Mouse (Mus musculus): ENCODE measurements around the gene Sdc4. TPM values are rescaled to one million over a fixed set of nuclear protein-coding genes. Genes with fewer than 3 reads are reported as not detected.

Sdc4 gene
- 100 to 1,000 TPM; 156 to 168 TPM for total RNA-seq (2023)

GRCm38 (mm10) chr2:164443460-164444000 lies at the start of gene Sdc4:
Sdc4 (minus strand) TSS chr2:164443887.

GRCm38 (mm10) chr2:164485681-164486257 lies 42.1 kb upstream of the Sdc4 start, which contains the start of gene Dbndd2:
Dbndd2 (plus strand) TSS chr2:164486106.

GRCm38 (mm10) chr2:164473624-164474023 lies 29.9 kb upstream of the Sdc4 start, which contains the start of gene Trp53tg5:
Trp53tg5 (minus strand) TSS chr2:164473724.

GRCm38 (mm10) chr2:164460745-164461551 lies 17.3 kb upstream of the Sdc4 start, which contains the start of gene Gm20458:
Gm20458 (plus strand) TSS chr2:164460967.

GRCm38 (mm10) chr2:164456864-164457300 lies 13.2 kb upstream of the Sdc4 start, which contains the start of gene Sys1:
Sys1 (plus strand) TSS chr2:164456964.

GRCm38 (mm10) chr2:164405060-164405459 lies 38.6 kb downstream of the Sdc4 start, which contains the start of gene Matn4:
Matn4 (minus strand) TSS chr2:164405160.

GRCm38 (mm10) chr2:164402906-164403305 lies 40.8 kb downstream of the Sdc4 start, which contains the start of gene Rbpjl:
Rbpjl (plus strand) TSS chr2:164403141.

GRCm38 (mm10) chr2:164389020-164389419 lies 54.7 kb downstream of the Sdc4 start, which contains the start of gene Slpi:
Slpi (minus strand) TSS chr2:164389095.

Other genes with a start within 250 kb of the Sdc4 start
- not detected for gene Wfdc15a, start 243.8 kb downstream of the Sdc4 start, total RNA-seq (2023)
- not detected for gene Wfdc15b, start 222.2 kb downstream of the Sdc4 start, total RNA-seq (2023)
- gene Svs2, start 205.4 kb downstream of the Sdc4 start, total RNA-seq (2023): not detected
- gene Svs3b, start 187.2 kb downstream of the Sdc4 start, total RNA-seq (2023): not detected
- not detected for gene Svs4, start 165.4 kb downstream of the Sdc4 start, total RNA-seq (2023)
- gene Svs3a, start 154.6 kb downstream of the Sdc4 start, total RNA-seq (2023): not detected
- gene Svs6, start 127.1 kb downstream of the Sdc4 start, total RNA-seq (2023): not detected
- not detected for gene Svs5, start 111.1 kb downstream of the Sdc4 start, total RNA-seq (2023)
- gene Slpi, start 54.8 kb downstream of the Sdc4 start, total RNA-seq (2023): 1 to 10 TPM; 3.2 to 3.5 TPM
- under 1 TPM; 0.29 to 0.59 TPM for gene Rbpjl, start 40.7 kb downstream of the Sdc4 start, total RNA-seq (2023)
- under 1 TPM; 0.36 to 0.64 TPM for gene Matn4, start 38.7 kb downstream of the Sdc4 start, total RNA-seq (2023)
- 10 to 100 TPM; 58.9 to 62.8 TPM for gene Sys1, start 13.1 kb upstream of the Sdc4 start, total RNA-seq (2023)
- 1 to 10 TPM in 1 of 2 experiments, not detected in 1; 2.3 TPM for gene Gm20458, start 17.1 kb upstream of the Sdc4 start, total RNA-seq (2023)
- gene Trp53tg5, start 29.8 kb upstream of the Sdc4 start, total RNA-seq (2023): not detected
- gene Dbndd2, start 42.2 kb upstream of the Sdc4 start, total RNA-seq (2023): 1 to 10 TPM; 6.5 to 9.3 TPM
- 10 to 100 TPM; 72.9 to 79.0 TPM for gene Pigt, start 53.6 kb upstream of the Sdc4 start, total RNA-seq (2023)
- gene Wfdc2, start 118.5 kb upstream of the Sdc4 start, total RNA-seq (2023): not detected
- gene Spint3, start 129.6 kb upstream of the Sdc4 start, total RNA-seq (2023): not detected
- not detected for gene Wfdc6a, start 141.6 kb upstream of the Sdc4 start, total RNA-seq (2023)
- not detected for gene Eppin, start 149.7 kb upstream of the Sdc4 start, total RNA-seq (2023)
- gene Wfdc6b, start 169.6 kb upstream of the Sdc4 start, total RNA-seq (2023): not detected
- not detected for gene Wfdc8, start 169.7 kb upstream of the Sdc4 start, total RNA-seq (2023)
- not detected for gene Wfdc16, start 194.9 kb upstream of the Sdc4 start, total RNA-seq (2023)
- not detected for gene Wfdc10, start 212.2 kb upstream of the Sdc4 start, total RNA-seq (2023)
- not detected for gene Wfdc9, start 212.7 kb upstream of the Sdc4 start, total RNA-seq (2023)
- not detected for gene Wfdc11, start 230.2 kb upstream of the Sdc4 start, total RNA-seq (2023)
- not detected for gene Wfdc13, start 241.2 kb upstream of the Sdc4 start, total RNA-seq (2023)